ENCODE assay signal across 18 mouse cellular contexts in the genomic region with DNA sequence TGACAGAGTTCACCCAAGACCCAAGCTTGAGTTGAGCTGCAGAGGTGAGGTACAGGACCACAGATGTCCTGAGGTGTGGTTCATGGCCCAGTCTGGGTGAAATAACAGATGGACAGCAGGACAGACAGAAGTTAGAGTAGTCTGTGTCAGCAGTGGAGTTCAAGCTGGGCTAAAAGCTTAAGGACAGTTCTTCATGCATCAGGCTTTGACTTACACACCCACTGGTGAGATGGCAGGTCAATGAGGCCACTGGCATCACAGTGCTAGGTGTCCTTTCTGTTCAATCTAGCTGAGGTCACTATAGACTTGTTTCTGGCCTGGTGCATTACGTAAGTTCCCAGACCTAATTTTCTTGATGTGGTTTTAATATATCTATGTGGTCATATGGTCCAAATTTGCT.
"Had no signal": no experiment of that assay in that cellular context is flagged by ENCODE, and none has a peak within 500 bp of the region (broad histone marks: within the 10 kb centered on the region; RNA-seq: fewer than 3 reads in every experiment).

No protein-coding gene starts in this region.

- H3K9ac ChIP-seq: kidney, embryonic 15.5 days; limb, embryonic 12.5 days; lung, embryonic 15.5 days; midbrain, embryonic 15.5 days; stomach, embryonic 15.5 days had no signal

- H3K4me2 ChIP-seq: kidney, embryonic 15.5 days; limb, embryonic 12.5 days; lung, embryonic 15.5 days; midbrain, embryonic 11.5 days; midbrain, embryonic 15.5 days; stomach, embryonic 15.5 days had no signal

- H3K9me3 ChIP-seq: kidney, embryonic 15.5 days; limb, embryonic 12.5 days; lung, embryonic 15.5 days; megakaryocyte, embryonic 14.5 days; midbrain, embryonic 15.5 days; stomach, embryonic 15.5 days had no signal

- H3K36me3 ChIP-seq: kidney, embryonic 15.5 days; limb, embryonic 12.5 days; lung, embryonic 15.5 days; midbrain, embryonic 15.5 days; stomach, embryonic 15.5 days had no signal

- H3K4me3 ChIP-seq: kidney, embryonic 15.5 days; limb, embryonic 12.5 days; lung, embryonic 15.5 days; megakaryocyte, embryonic 14.5 days; midbrain, embryonic 15.5 days; stomach, embryonic 15.5 days had no signal

- DNase-seq: kidney, adult 2 months; kidney, postnatal 14 days; layer of hippocampus, adult 9-11 months; layer of hippocampus, postnatal 36 days; lung, postnatal 14 days; right cerebral cortex, adult 18-20 months; right cerebral cortex, postnatal 25 days; thymus, adult 2 months; thymus, postnatal 36 days had no signal

- H3K27ac ChIP-seq: kidney, embryonic 15.5 days; limb, embryonic 12.5 days; lung, embryonic 15.5 days; macrophage; midbrain, embryonic 15.5 days; stomach, embryonic 15.5 days had no signal

- H3K4me1 ChIP-seq: lung, embryonic 15.5 days; midbrain, embryonic 15.5 days; stomach, embryonic 15.5 days had no signal

- ATAC-seq: intestine, embryonic 16.5 days; midbrain, embryonic 15.5 days had no signal

- H3K27me3 ChIP-seq: kidney, embryonic 15.5 days; limb, embryonic 12.5 days; lung, embryonic 15.5 days; megakaryocyte, embryonic 14.5 days; midbrain, embryonic 15.5 days; stomach, embryonic 15.5 days had no signal
